In the genomic region with DNA sequence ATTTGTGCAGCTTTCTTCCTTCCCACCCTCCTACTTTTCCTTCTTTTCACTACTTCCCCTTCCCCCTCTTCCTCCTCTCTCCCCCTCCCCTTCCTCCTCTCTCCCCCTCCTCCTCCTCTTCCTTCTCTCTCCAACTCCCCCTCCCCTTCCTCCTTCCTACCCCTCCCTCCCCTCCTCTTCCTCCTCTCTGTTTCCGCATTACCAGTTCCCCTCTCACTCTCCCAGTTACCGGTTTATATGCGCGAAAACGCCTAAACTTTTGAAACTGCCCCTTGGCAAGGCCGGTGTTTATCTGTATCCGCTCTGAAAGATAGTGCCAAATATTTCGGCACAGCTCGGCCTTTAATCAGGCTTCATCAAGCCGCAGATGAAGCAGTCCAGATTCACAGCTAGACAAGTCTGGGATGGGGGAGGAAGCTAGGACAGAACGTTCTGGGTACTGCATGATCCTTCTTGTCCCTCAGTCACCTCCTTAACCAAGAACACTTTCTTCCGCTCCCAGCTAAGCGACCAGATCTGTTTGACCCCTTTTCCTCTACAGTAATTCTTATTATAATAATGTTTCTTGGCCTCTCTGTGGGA, we compare ENCODE assay signal across 7 mouse cellular contexts. TPM values are rescaled to one million over a fixed set of nuclear protein-coding genes. Genes with fewer than 3 reads are reported as not detected.
A peak's percentile ranks its signal among the peaks of the same experiment; 100 is the strongest.
DNase-seq lines count a peak whose midpoint lies in the region; ATAC-seq lines count a peak whose summit lies in the region.

No protein-coding gene starts in this region.

- no peak overlapping the region for H3K27ac ChIP-seq in kidney, embryonic 15.5 days

- H3K4me1 ChIP-seq in kidney, embryonic 15.5 days: no peaks in the 10 kb centered on the region

- H3K9me3 ChIP-seq in kidney, embryonic 15.5 days (replicated peaks): no peaks in the 10 kb centered on the region

- H3K36me3 ChIP-seq in kidney, embryonic 15.5 days: no peaks in the 10 kb centered on the region

- peak; percentile 73 for DNase-seq in testis, postnatal 14 days (ENCODE audit: low spot score)
- no peak for DNase-seq in testis, postnatal 10 days (ENCODE audit: low spot score)
- peak; percentile 77 for DNase-seq in heart, adult 8-10 months (ENCODE audit: low spot score)
- no peak for DNase-seq in frontal cortex, adult 2 months (ENCODE audit: extremely low spot score in 1 of 2, low spot score in 1 of 2)

- H3K4me2 ChIP-seq in kidney, embryonic 15.5 days: peak overlapping the region; percentile 33; the same call in 1 of the 2 replicates

- no peak overlapping the region for H3K4me3 ChIP-seq in kidney, embryonic 15.5 days (replicated peaks)

- ATAC-seq in kidney, embryonic 15.5 days (replicated peaks; ENCODE audit: low FRiP score): no peak
- peak; percentile 58 for ATAC-seq in megakaryocyte progenitor cell, adult 5-6 weeks (replicated peaks; ENCODE audit: poor library complexity)
- ATAC-seq in activated CD4-positive, CD25-positive, alpha-beta regulatory T cell, adult 4 months: no peak

- no peak overlapping the region for H3K9ac ChIP-seq in kidney, embryonic 15.5 days

- WGBS in kidney, embryonic 15.5 days: 42% methylated on average over 13 of the region's 13 CpGs

- no peaks in the 10 kb centered on the region for H3K27me3 ChIP-seq in kidney, embryonic 15.5 days

RNA-seq across cellular contexts. Expression of a gene that starts 30.9 kb away (rescaled TPM):
- total RNA-seq in heart, adult 8-10 months (2022): 10 to 100 TPM; 17.2 to 18.3 (median 17.6) TPM
- polyA plus RNA-seq in kidney, embryonic 15.5 days (2015; fragmentation: Nextera tagmentation; extraction: Ambion mirVana): 15.3 and 16.1 TPM in 2 replicates
- total RNA-seq in megakaryocyte progenitor cell, adult 5-6 weeks (2015): 10.3 and 13.7 TPM in 2 replicates
- total RNA-seq in megakaryocyte progenitor cell, adult 5-6 weeks (2017): 13.5 and 13.9 TPM in 2 replicates
- polyA plus RNA-seq in activated CD4-positive, CD25-positive, alpha-beta regulatory T cell, adult 4 months (2017; shearing (Covaris generic)): 1 to 10 TPM; 4.6 to 6.3 TPM
- polyA plus RNA-seq in frontal cortex, adult 2 months (2012; rRNA removed): 107 and 113 TPM in 2 replicates

Comparison
In these comparisons a context has a peak if more than half of its experiments do, and no peak if none do; other contexts are left out.
1. DNase-seq: peak in testis, postnatal 14 days (single experiment) and heart, adult 8-10 months (single experiment); none in testis, postnatal 10 days (single experiment) and frontal cortex, adult 2 months (0 of 2).